Mouse (Mus musculus): ENCODE measurements around the gene Arhgef3. TPM values are rescaled to one million over a fixed set of nuclear protein-coding genes. Genes with fewer than 3 reads are reported as not detected.

Gene Arhgef3
- total and polyA plus RNA-seq, 3 experiments: 6.7 to 15.2 (median 11.9) TPM

GRCm38 (mm10) chr14:27177800-27178559, 63.3 kb downstream of the Arhgef3 start:
- Histone ChIP-seq H3K9me3 (replicated peaks) (no peaks in the 10 kb centered on the region), H3K4me1 (ENCODE audit: insufficient read depth, low read depth, low read length) (no peaks in the 10 kb centered on the region), H3K36me3 (replicated peaks) (no peaks in the 10 kb centered on the region), H3K4me3 (ENCODE audit: low read depth, low read length) (no peak overlapping the region), H3K27me3 (ENCODE audit: insufficient read depth, low read length) (no peaks in the 10 kb centered on the region)
- no peak for ATAC-seq (ENCODE audit: extremely low read depth, insufficient number of reproducible peaks, low FRiP score, poor library complexity, severe bottlenecking)
- no peak for DNase-seq (ENCODE audit: low spot score)
- no peak for TF ChIP-seq CTCF (IDR thresholded peaks at IDR 0.05; ENCODE audit: low read depth, low read length)
- no peak for TF ChIP-seq GATA1 (IDR thresholded peaks at IDR 0.05; ENCODE audit: borderline replicate concordance, low read length)
- no peak for TF ChIP-seq POLR2AphosphoS5 (IDR thresholded peaks at IDR 0.05; ENCODE audit: insufficient replicate concordance, low read depth, low read length)
- no peak for TF ChIP-seq GATA2 (IDR thresholded peaks at IDR 0.05; ENCODE audit: borderline replicate concordance, low read depth, low read length)
- no peak for TF ChIP-seq TAL1 (conservative IDR thresholded peaks at IDR 0.05; ENCODE audit: low read depth, low read length)

GRCm38 (mm10) chr14:27178560-27178920, 63.8 kb downstream of the Arhgef3 start:
- no peaks in the 10 kb centered on the region for H3K27me3 ChIP-seq (ENCODE audit: insufficient read depth, low read length)
- no peak for TF ChIP-seq GATA2 (IDR thresholded peaks at IDR 0.05; ENCODE audit: borderline replicate concordance, low read depth, low read length)
- no peak for TF ChIP-seq TAL1 (conservative IDR thresholded peaks at IDR 0.05; ENCODE audit: low read depth, low read length)

GRCm38 (mm10) chr14:27179771-27180170, 65.1 kb downstream of the Arhgef3 start:
- TF ChIP-seq CTCF (IDR thresholded peaks at IDR 0.05; ENCODE audit: low read depth, low read length) (no peak), GATA1 (IDR thresholded peaks at IDR 0.05; ENCODE audit: borderline replicate concordance, low read length) (no peak), GATA2 (IDR thresholded peaks at IDR 0.05; ENCODE audit: borderline replicate concordance, low read depth, low read length) (no peak), POLR2AphosphoS5 (IDR thresholded peaks at IDR 0.05; ENCODE audit: insufficient replicate concordance, low read depth, low read length) (no peak), TAL1 (conservative IDR thresholded peaks at IDR 0.05; ENCODE audit: low read depth, low read length) (no peak)
- no peak overlapping the region for H3K4me3 ChIP-seq (ENCODE audit: low read depth, low read length)
- no peak for ATAC-seq (ENCODE audit: extremely low read depth, insufficient number of reproducible peaks, low FRiP score, poor library complexity, severe bottlenecking)
- no peaks in the 10 kb centered on the region for H3K36me3 ChIP-seq (replicated peaks)
- DNase-seq (ENCODE audit: low spot score): no peak
- H3K27me3 ChIP-seq (ENCODE audit: insufficient read depth, low read length): no peaks in the 10 kb centered on the region
- no peaks in the 10 kb centered on the region for H3K9me3 ChIP-seq (replicated peaks)
- no peaks in the 10 kb centered on the region for H3K4me1 ChIP-seq (ENCODE audit: insufficient read depth, low read depth, low read length)

More at GRCm38 (mm10) chr14:27178560-27178920, 63.8 kb downstream of the Arhgef3 start:
- ATAC-seq (ENCODE audit: extremely low read depth, insufficient number of reproducible peaks, low FRiP score, poor library complexity, severe bottlenecking): no peak
- no peak overlapping the region for H3K4me3 ChIP-seq (ENCODE audit: low read depth, low read length)
- H3K36me3 ChIP-seq (replicated peaks): no peaks in the 10 kb centered on the region
- no peak for DNase-seq (ENCODE audit: low spot score)
- H3K4me1 ChIP-seq (ENCODE audit: insufficient read depth, low read depth, low read length): no peaks in the 10 kb centered on the region
- H3K9me3 ChIP-seq (replicated peaks): no peaks in the 10 kb centered on the region

GRCm38 (mm10) chr14:27182059-27182458, 67.4 kb downstream of the Arhgef3 start:
- Histone ChIP-seq H3K27me3 (ENCODE audit: insufficient read depth, low read length) (peaks cover 3% of the 10 kb centered on the region; the same call in 1 of the 2 replicates), H3K4me1 (ENCODE audit: insufficient read depth, low read depth, low read length) (0 out of 2 replicates have a peak, but pooled peaks cover 2% of the 10 kb centered on the region), H3K4me3 (ENCODE audit: low read depth, low read length) (no peak overlapping the region), H3K9me3 (replicated peaks) (no peaks in the 10 kb centered on the region), H3K36me3 (replicated peaks) (no peaks in the 10 kb centered on the region)
- TF ChIP-seq GATA1 (IDR thresholded peaks at IDR 0.05; ENCODE audit: borderline replicate concordance, low read length) (no peak), POLR2AphosphoS5 (IDR thresholded peaks at IDR 0.05; ENCODE audit: insufficient replicate concordance, low read depth, low read length) (no peak), GATA2 (IDR thresholded peaks at IDR 0.05; ENCODE audit: borderline replicate concordance, low read depth, low read length) (no peak), CTCF (IDR thresholded peaks at IDR 0.05; ENCODE audit: low read depth, low read length) (no peak), TAL1 (conservative IDR thresholded peaks at IDR 0.05; ENCODE audit: low read depth, low read length) (no peak)
- ATAC-seq (ENCODE audit: extremely low read depth, insufficient number of reproducible peaks, low FRiP score, poor library complexity, severe bottlenecking) (no peak), DNase-seq (ENCODE audit: low spot score) (no peak)

GRCm38 (mm10) chr14:27182646-27183438, 68.1 kb downstream of the Arhgef3 start:
- Histone ChIP-seq H3K4me3 (ENCODE audit: low read depth, low read length) (no peak overlapping the region), H3K36me3 (replicated peaks) (no peaks in the 10 kb centered on the region), H3K9me3 (replicated peaks) (no peaks in the 10 kb centered on the region), H3K4me1 (ENCODE audit: insufficient read depth, low read depth, low read length) (0 out of 2 replicates have a peak, but pooled peaks cover 2% of the 10 kb centered on the region), H3K27me3 (ENCODE audit: insufficient read depth, low read length) (peaks cover 3% of the 10 kb centered on the region; the same call in 1 of the 2 replicates)
- DNase-seq (ENCODE audit: low spot score): no peak
- no peak for ATAC-seq (ENCODE audit: extremely low read depth, insufficient number of reproducible peaks, low FRiP score, poor library complexity, severe bottlenecking)
- TF ChIP-seq CTCF (IDR thresholded peaks at IDR 0.05; ENCODE audit: low read depth, low read length): no peak
- no peak for TF ChIP-seq TAL1 (conservative IDR thresholded peaks at IDR 0.05; ENCODE audit: low read depth, low read length)

GRCm38 (mm10) chr14:27183501-27184230, 69.0 kb downstream of the Arhgef3 start:
- no peak for ATAC-seq (ENCODE audit: extremely low read depth, insufficient number of reproducible peaks, low FRiP score, poor library complexity, severe bottlenecking)
- Histone ChIP-seq H3K4me3 (ENCODE audit: low read depth, low read length) (no peak overlapping the region), H3K4me1 (ENCODE audit: insufficient read depth, low read depth, low read length) (peaks cover 2% of the 10 kb centered on the region; the same call in 1 of the 2 replicates), H3K9me3 (replicated peaks) (no peaks in the 10 kb centered on the region), H3K36me3 (replicated peaks) (no peaks in the 10 kb centered on the region), H3K27me3 (ENCODE audit: insufficient read depth, low read length) (peaks cover 7% of the 10 kb centered on the region; the same call in 1 of the 2 replicates)
- no peak for DNase-seq (ENCODE audit: low spot score)
- TF ChIP-seq CTCF (IDR thresholded peaks at IDR 0.05; ENCODE audit: low read depth, low read length) (peak; percentile 9; the same call in 1 of the 2 replicates), GATA2 (IDR thresholded peaks at IDR 0.05; ENCODE audit: borderline replicate concordance, low read depth, low read length) (no peak), GATA1 (IDR thresholded peaks at IDR 0.05; ENCODE audit: borderline replicate concordance, low read length) (no peak)

Measured in G1E (cell line).